Mouse (Mus musculus): Measurements from ENCODE around the gene Lgals3bp. TPM values are rescaled to one million over a fixed set of nuclear protein-coding genes. Genes with fewer than 3 reads are reported as not detected.

Gene Lgals3bp
- polyA plus RNA-seq, 1 experiment from 2014 or later, result 27.5 TPM

DNA sequence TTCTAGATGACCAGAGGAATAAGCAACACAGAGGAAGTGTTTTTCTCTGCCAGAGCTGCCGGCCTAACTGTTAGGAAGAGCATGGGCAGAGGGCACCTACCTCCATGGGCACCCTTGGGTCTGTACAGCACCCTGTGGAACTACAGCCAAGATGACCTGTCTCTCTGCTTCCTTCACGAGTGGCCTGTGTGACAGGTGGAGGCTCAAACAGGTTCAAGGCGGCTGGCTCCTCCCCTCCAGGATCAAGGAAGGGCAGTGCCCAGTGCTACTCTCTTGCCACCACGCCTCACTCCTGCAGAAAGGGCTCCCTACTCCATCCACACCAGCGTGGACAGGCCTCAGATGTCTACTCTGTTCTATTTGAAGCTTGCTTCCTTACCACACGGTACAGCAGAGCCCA is 13.7 kb upstream of the Lgals3bp start:
- H3K4me2 ChIP-seq (ENCODE audit: low read depth, low read length), result no peak overlapping the region
- no peaks in the 10 kb centered on the region for H3K9me3 ChIP-seq (replicated peaks; ENCODE audit: control insufficient read depth, low read length)
- H3K27ac ChIP-seq (ENCODE audit: low read length), result no peak overlapping the region
- peaks cover 14% of the 10 kb centered on the region; the same call in 1 of the 2 replicates for H3K36me3 ChIP-seq (ENCODE audit: control insufficient read depth, insufficient read depth)
- no peak overlapping the region for H3K9ac ChIP-seq (ENCODE audit: low read length)
- no peaks in the 10 kb centered on the region for H3K27me3 ChIP-seq (ENCODE audit: control insufficient read depth, insufficient read depth, low read length)
- no peak overlapping the region for H3K4me3 ChIP-seq (ENCODE audit: low read length)
- ATAC-seq (replicated peaks; ENCODE audit: extremely low read depth, insufficient read depth, low FRiP score), result no peak
- H3K4me1 ChIP-seq (ENCODE audit: control insufficient read depth, insufficient read depth, low read length), result peaks cover 15% of the 10 kb centered on the region
- WGBS, result 85% methylated on average over 6 of the region's 6 CpGs

DNA sequence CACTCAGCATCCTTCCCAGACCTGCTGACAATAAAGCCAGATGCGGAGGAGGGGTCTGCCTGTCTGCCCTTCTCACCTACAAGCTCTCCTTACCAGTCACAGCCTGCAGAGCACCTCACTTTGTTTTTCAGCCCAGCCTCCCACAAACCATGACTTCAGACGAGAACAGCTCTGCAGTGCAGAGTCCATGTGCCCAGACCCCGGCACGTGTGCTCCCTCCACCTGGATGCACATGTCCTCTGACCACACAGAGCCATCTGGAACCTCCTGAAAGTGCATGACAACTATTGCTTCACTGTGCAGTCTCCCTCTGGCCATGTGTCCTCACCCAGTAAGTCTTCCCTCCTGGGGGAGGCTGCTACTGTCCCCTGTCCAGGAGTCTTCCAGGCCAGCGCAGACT is 12.4 kb upstream of the Lgals3bp start:
- Histone ChIP-seq H3K9ac (ENCODE audit: low read length) (no peak overlapping the region), H3K9me3 (replicated peaks; ENCODE audit: control insufficient read depth, low read length) (no peaks in the 10 kb centered on the region), H3K27ac (ENCODE audit: low read length) (no peak overlapping the region), H3K4me3 (ENCODE audit: low read length) (no peak overlapping the region), H3K4me1 (ENCODE audit: control insufficient read depth, insufficient read depth, low read length) (peaks cover 11% of the 10 kb centered on the region), H3K36me3 (ENCODE audit: control insufficient read depth, insufficient read depth) (peaks cover 21% of the 10 kb centered on the region), H3K27me3 (ENCODE audit: control insufficient read depth, insufficient read depth, low read length) (no peaks in the 10 kb centered on the region), H3K4me2 (ENCODE audit: low read depth, low read length) (no peak overlapping the region)
- 85% methylated on average over 5 of the region's 5 CpGs for WGBS
- no peak for ATAC-seq (replicated peaks; ENCODE audit: extremely low read depth, insufficient read depth, low FRiP score)

GRCm38 (mm10) chr11:118413055-118413454 is 11.2 kb upstream of the Lgals3bp start:
- ATAC-seq (replicated peaks; ENCODE audit: extremely low read depth, insufficient read depth, low FRiP score), result no peak
- H3K9me3 ChIP-seq (replicated peaks; ENCODE audit: control insufficient read depth, low read length), result no peaks in the 10 kb centered on the region
- H3K9ac ChIP-seq (ENCODE audit: low read length), result no peak overlapping the region
- no peaks in the 10 kb centered on the region for H3K27me3 ChIP-seq (ENCODE audit: control insufficient read depth, insufficient read depth, low read length)
- H3K36me3 ChIP-seq (ENCODE audit: control insufficient read depth, insufficient read depth), result peaks cover 21% of the 10 kb centered on the region
- 78% methylated on average over 4 of the region's 4 CpGs for WGBS
- H3K27ac ChIP-seq (ENCODE audit: low read length), result no peak overlapping the region
- peaks cover 8% of the 10 kb centered on the region for H3K4me1 ChIP-seq (ENCODE audit: control insufficient read depth, insufficient read depth, low read length)
- no peak overlapping the region for H3K4me2 ChIP-seq (ENCODE audit: low read depth, low read length)
- H3K4me3 ChIP-seq (ENCODE audit: low read length), result no peak overlapping the region

DNA sequence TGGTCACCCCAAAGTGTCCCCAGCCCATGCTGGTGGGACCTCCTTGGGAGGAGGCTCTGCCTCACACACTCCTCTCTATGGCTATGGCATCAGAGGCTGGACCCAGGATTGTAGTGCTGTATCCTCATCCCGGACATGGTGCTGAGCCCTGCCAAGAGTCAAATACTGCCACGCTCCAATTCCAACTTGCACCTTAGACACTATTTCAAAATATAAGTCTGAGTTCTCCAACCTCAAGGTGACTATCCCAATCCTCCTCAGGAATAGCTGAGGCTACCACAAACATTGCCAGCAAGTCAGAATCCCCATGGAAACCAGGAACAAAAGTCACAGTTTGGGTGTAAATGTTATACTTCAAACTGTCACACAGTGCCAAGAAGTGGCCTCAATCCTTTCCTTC is 10.7 kb upstream of the Lgals3bp start:
- no peak for ATAC-seq (replicated peaks; ENCODE audit: extremely low read depth, insufficient read depth, low FRiP score)
- H3K4me2 ChIP-seq (ENCODE audit: low read depth, low read length), result no peak overlapping the region
- H3K4me3 ChIP-seq (ENCODE audit: low read length), result no peak overlapping the region
- no peak overlapping the region for H3K27ac ChIP-seq (ENCODE audit: low read length)
- H3K9ac ChIP-seq (ENCODE audit: low read length), result no peak overlapping the region
- no peaks in the 10 kb centered on the region for H3K27me3 ChIP-seq (ENCODE audit: control insufficient read depth, insufficient read depth, low read length)
- peaks cover 3% of the 10 kb centered on the region; the same call in 1 of the 2 replicates for H3K4me1 ChIP-seq (ENCODE audit: control insufficient read depth, insufficient read depth, low read length)
- 91% methylated on average over 2 of the region's 2 CpGs for WGBS
- H3K36me3 ChIP-seq (ENCODE audit: control insufficient read depth, insufficient read depth), result peaks cover 23% of the 10 kb centered on the region
- no peaks in the 10 kb centered on the region for H3K9me3 ChIP-seq (replicated peaks; ENCODE audit: control insufficient read depth, low read length)

GRCm38 (mm10) chr11:118411271-118411670 is 9.4 kb upstream of the Lgals3bp start:
- WGBS, result 91% methylated on average over 8 of the region's 8 CpGs
- H3K36me3 ChIP-seq (ENCODE audit: control insufficient read depth, insufficient read depth), result peaks cover 27% of the 10 kb centered on the region
- H3K9ac ChIP-seq (ENCODE audit: low read length), result no peak overlapping the region
- no peak overlapping the region for H3K27ac ChIP-seq (ENCODE audit: low read length)
- peaks cover 4% of the 10 kb centered on the region; the same call in 1 of the 2 replicates for H3K4me1 ChIP-seq (ENCODE audit: control insufficient read depth, insufficient read depth, low read length)
- ATAC-seq (replicated peaks; ENCODE audit: extremely low read depth, insufficient read depth, low FRiP score), result no peak
- no peak overlapping the region for H3K4me3 ChIP-seq (ENCODE audit: low read length)
- H3K4me2 ChIP-seq (ENCODE audit: low read depth, low read length), result no peak overlapping the region
- H3K9me3 ChIP-seq (replicated peaks; ENCODE audit: control insufficient read depth, low read length), result no peaks in the 10 kb centered on the region
- H3K27me3 ChIP-seq (ENCODE audit: control insufficient read depth, insufficient read depth, low read length), result no peaks in the 10 kb centered on the region

- Histone ChIP-seq H3K9ac (ENCODE audit: low read length) (no peak overlapping the region), H3K36me3 (ENCODE audit: control insufficient read depth, insufficient read depth) (peaks cover 27% of the 10 kb centered on the region), H3K9me3 (replicated peaks; ENCODE audit: control insufficient read depth, low read length) (no peaks in the 10 kb centered on the region), H3K4me3 (ENCODE audit: low read length) (no peak overlapping the region), H3K4me2 (ENCODE audit: low read depth, low read length) (no peak overlapping the region), H3K27me3 (ENCODE audit: control insufficient read depth, insufficient read depth, low read length) (no peaks in the 10 kb centered on the region), H3K4me1 (ENCODE audit: control insufficient read depth, insufficient read depth, low read length) (peaks cover 7% of the 10 kb centered on the region; the same call in 1 of the 2 replicates), H3K27ac (ENCODE audit: low read length) (no peak overlapping the region)
- no peak for ATAC-seq (replicated peaks; ENCODE audit: extremely low read depth, insufficient read depth, low FRiP score)
- WGBS, result 90% methylated on average over 10 of the region's 10 CpGs
These were observed 8.6 kb upstream of the Lgals3bp start for GRCm38 (mm10) chr11:118410479-118410878.

- Histone ChIP-seq H3K4me3 (ENCODE audit: low read length) (no peak overlapping the region), H3K36me3 (ENCODE audit: control insufficient read depth, insufficient read depth) (peaks cover 27% of the 10 kb centered on the region), H3K4me1 (ENCODE audit: control insufficient read depth, insufficient read depth, low read length) (peaks cover 7% of the 10 kb centered on the region; the same call in 1 of the 2 replicates), H3K9ac (ENCODE audit: low read length) (no peak overlapping the region), H3K4me2 (ENCODE audit: low read depth, low read length) (no peak overlapping the region), H3K27me3 (ENCODE audit: control insufficient read depth, insufficient read depth, low read length) (no peaks in the 10 kb centered on the region), H3K9me3 (replicated peaks; ENCODE audit: control insufficient read depth, low read length) (no peaks in the 10 kb centered on the region), H3K27ac (ENCODE audit: low read length) (no peak overlapping the region)
- ATAC-seq (replicated peaks; ENCODE audit: extremely low read depth, insufficient read depth, low FRiP score), result no peak
- 63% methylated on average over 1 of the region's 1 CpGs for WGBS
These were observed 8.2 kb upstream of the Lgals3bp start for GRCm38 (mm10) chr11:118410073-118410444.

- ATAC-seq (replicated peaks; ENCODE audit: extremely low read depth, insufficient read depth, low FRiP score), result no peak
These were observed 7.5 kb upstream of the Lgals3bp start for GRCm38 (mm10) chr11:118409106-118410072.

DNA sequence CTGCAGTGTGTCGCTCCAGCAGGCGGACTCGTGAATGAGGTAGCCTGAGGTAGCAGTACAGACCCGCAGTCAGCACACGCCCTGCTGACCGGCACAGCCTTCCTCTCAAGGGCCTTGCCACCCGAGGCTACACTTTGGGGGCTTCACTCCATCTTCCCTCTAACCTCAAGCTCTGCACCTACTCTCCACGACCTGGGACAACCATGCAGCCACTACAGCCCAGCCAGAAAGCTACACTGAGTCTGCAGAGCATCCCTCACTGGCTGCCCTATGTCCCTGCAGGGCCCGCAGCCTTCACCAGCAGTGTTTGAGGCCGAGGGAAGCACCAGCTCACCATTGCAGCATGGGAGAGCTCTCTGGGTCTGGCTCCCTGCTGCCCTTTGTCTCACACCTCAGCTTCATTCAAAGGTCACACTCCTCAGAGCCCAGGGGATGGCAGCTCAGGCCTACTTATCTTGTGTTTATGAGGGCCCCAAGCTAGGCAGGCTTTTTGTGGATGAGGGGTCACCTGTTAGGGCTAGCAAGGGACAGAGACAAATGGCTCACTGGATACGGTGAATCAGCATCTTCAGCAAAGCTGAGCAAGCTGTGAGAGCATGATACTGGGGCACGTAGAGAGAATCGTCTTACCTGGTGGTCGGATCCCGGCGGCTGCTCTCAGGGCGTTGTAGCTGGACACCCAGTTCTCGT is 6.3 kb upstream of the Lgals3bp start:
- Histone ChIP-seq H3K4me2 (ENCODE audit: low read depth, low read length) (no peak overlapping the region), H3K27ac (ENCODE audit: low read length) (no peak overlapping the region), H3K9me3 (replicated peaks; ENCODE audit: control insufficient read depth, low read length) (no peaks in the 10 kb centered on the region), H3K4me1 (ENCODE audit: control insufficient read depth, insufficient read depth, low read length) (peaks cover 7% of the 10 kb centered on the region; the same call in 1 of the 2 replicates), H3K9ac (ENCODE audit: low read length) (no peak overlapping the region), H3K36me3 (ENCODE audit: control insufficient read depth, insufficient read depth) (peaks cover 22% of the 10 kb centered on the region), H3K4me3 (ENCODE audit: low read length) (no peak overlapping the region), H3K27me3 (ENCODE audit: control insufficient read depth, insufficient read depth, low read length) (no peaks in the 10 kb centered on the region)
- ATAC-seq (replicated peaks; ENCODE audit: extremely low read depth, insufficient read depth, low FRiP score), result no peak
- WGBS, result 75% methylated on average over 18 of the region's 18 CpGs

More at GRCm38 (mm10) chr11:118409106-118410072, 7.5 kb upstream of the Lgals3bp start:
- 73% methylated on average over 12 of the region's 12 CpGs for WGBS
- Histone ChIP-seq H3K27me3 (ENCODE audit: control insufficient read depth, insufficient read depth, low read length) (no peaks in the 10 kb centered on the region), H3K4me3 (ENCODE audit: low read length) (no peak overlapping the region), H3K4me1 (ENCODE audit: control insufficient read depth, insufficient read depth, low read length) (peaks cover 7% of the 10 kb centered on the region; the same call in 1 of the 2 replicates), H3K36me3 (ENCODE audit: control insufficient read depth, insufficient read depth) (peaks cover 22% of the 10 kb centered on the region), H3K9me3 (replicated peaks; ENCODE audit: control insufficient read depth, low read length) (no peaks in the 10 kb centered on the region), H3K4me2 (ENCODE audit: low read depth, low read length) (no peak overlapping the region), H3K9ac (ENCODE audit: low read length) (no peak overlapping the region), H3K27ac (ENCODE audit: low read length) (no peak overlapping the region)

All from heart, embryonic 16.5 days (tissue).